Mouse (Mus musculus) kidney, embryonic 14.5 days (tissue): ENCODE results near the gene Cass4. TPM values are rescaled to one million over a fixed set of nuclear protein-coding genes. Genes with fewer than 3 reads are reported as not detected.
A peak's percentile ranks its signal among the peaks of the same experiment; 100 is the strongest.

Experiments
- ATAC-seq: fragments of 200-750 bp; cut with Nextera tagmentation; 2 replicates; pipeline ENCODE4 v1.8.0; 2017; ENCODE audit warnings: moderate number of reproducible peaks, mild to moderate bottlenecking, moderate TSS enrichment, moderate library complexity; ENCODE audit not compliant: low FRiP score, low TSS enrichment
- H3K27ac ChIP-seq: fragments of 300-500 bp; sonication (generic); 2 replicates; pipeline ENCODE4 v1.5.1; 2014; ENCODE audit warnings: low read depth, mild to moderate bottlenecking, low read length, moderate library complexity, mixed read lengths
- H3K27me3 ChIP-seq: fragments of 300-500 bp; sonication (generic); 2 replicates; pipeline ENCODE4 v1.6.1; 2014; ENCODE audit warnings: mild to moderate bottlenecking, low read length; ENCODE audit not compliant: control insufficient read depth, insufficient read depth
- H3K36me3 ChIP-seq: fragments of 300-500 bp; sonication (generic); 2 replicates; pipeline ENCODE4 v1.6.1; 2014; ENCODE audit warnings: low read length, mixed read lengths; ENCODE audit not compliant: control insufficient read depth, insufficient read depth
- H3K4me1 ChIP-seq: fragments of 300-500 bp; sonication (generic); 2 replicates; pipeline ENCODE4 v1.6.1; 2014; ENCODE audit warnings: low read length, mixed read lengths; ENCODE audit not compliant: control insufficient read depth, insufficient read depth
- H3K4me2 ChIP-seq: fragments of 300-500 bp; sonication (generic); replicated peaks from 2 replicates; pipeline ENCODE4 v1.6.1; 2014; ENCODE audit warnings: low read depth, mild to moderate bottlenecking, low read length
- H3K4me3 ChIP-seq: fragments of 300-500 bp; sonication (generic); 2 replicates; pipeline ENCODE4 v1.5.1; 2014; ENCODE audit warnings: mild to moderate bottlenecking, low read length
- H3K9ac ChIP-seq: fragments of 300-500 bp; sonication (generic); 2 replicates; pipeline ENCODE4 v1.6.1; 2014; ENCODE audit warnings: low read depth, mild to moderate bottlenecking, low read length, moderate library complexity
- H3K9me3 ChIP-seq: fragments of 300-500 bp; sonication (generic); 2 replicates; pipeline ENCODE4 v1.6.1; 2016; ENCODE audit warnings: low read length; ENCODE audit not compliant: control insufficient read depth
- WGBS: fragments of 180-500 bp; shearing (Covaris S2); extraction: QIAGEN DNeasy Blood & Tissue Kit; methylation state at CpG from one replicate; pipeline ENCODE4 v1.1.7; 2014; 5-methylcytosine and 5-hydroxymethylcytosine counted together
- polyA plus RNA-seq: library from polyadenylated mRNA; unstranded; fragments of >200 nt; fragmentation: Nextera tagmentation; extraction: Ambion mirVana; gene quantifications from 2 replicates; pipeline ENCODE4 v1.2.1, GENCODE M21; 2014

The Cass4 gene
- polyA plus RNA-seq, 1 experiment from 2014 or later = 0.19 TPM

GRCm38 (mm10) chr2:172460647-172461046, 67.1 kb downstream of the Cass4 start:
- Histone ChIP-seq H3K27ac (no peak overlapping the region), H3K4me3 (no peak overlapping the region), H3K9me3 (no peaks in the 10 kb centered on the region), H3K36me3 (peaks cover 32% of the 10 kb centered on the region), H3K9ac (no peak overlapping the region), H3K27me3 (no peaks in the 10 kb centered on the region), H3K4me2 (no peak overlapping the region), H3K4me1 (no peaks in the 10 kb centered on the region)
- no peak for ATAC-seq
- WGBS = 83% methylated on average over 2 of the region's 2 CpGs

GRCm38 (mm10) chr2:172462813-172463212, 69.2 kb downstream of the Cass4 start:
- WGBS = 85% methylated on average over 4 of the region's 4 CpGs
- ATAC-seq = no peak
- H3K4me2 ChIP-seq = no peak overlapping the region

GRCm38 (mm10) chr2:172466427-172467132, 73.0 kb downstream of the Cass4 start:
- 93% methylated on average over 11 of the region's 11 CpGs for WGBS
- Histone ChIP-seq H3K36me3 (peaks cover 61% of the 10 kb centered on the region), H3K4me1 (no peaks in the 10 kb centered on the region), H3K27me3 (no peaks in the 10 kb centered on the region), H3K4me3 (no peak overlapping the region), H3K9me3 (no peaks in the 10 kb centered on the region), H3K4me2 (no peak overlapping the region), H3K9ac (no peak overlapping the region), H3K27ac (no peak overlapping the region)
- no peak for ATAC-seq

More at GRCm38 (mm10) chr2:172462813-172463212, 69.2 kb downstream of the Cass4 start:
- H3K4me3 ChIP-seq = no peak overlapping the region
- H3K36me3 ChIP-seq = peaks cover 45% of the 10 kb centered on the region
- no peaks in the 10 kb centered on the region for H3K9me3 ChIP-seq
- H3K9ac ChIP-seq = no peak overlapping the region
- no peak overlapping the region for H3K27ac ChIP-seq
- H3K27me3 ChIP-seq = no peaks in the 10 kb centered on the region
- H3K4me1 ChIP-seq = no peaks in the 10 kb centered on the region

- 96% methylated on average over 5 of the region's 5 CpGs for WGBS
- Histone ChIP-seq H3K27ac (no peak overlapping the region), H3K4me3 (no peak overlapping the region), H3K36me3 (peaks cover 61% of the 10 kb centered on the region), H3K9me3 (no peaks in the 10 kb centered on the region), H3K27me3 (no peaks in the 10 kb centered on the region), H3K9ac (no peak overlapping the region), H3K4me2 (no peak overlapping the region), H3K4me1 (no peaks in the 10 kb centered on the region)
- no peak for ATAC-seq
Measured at GRCm38 (mm10) chr2:172467206-172467605, 73.6 kb downstream of the Cass4 start.

GRCm38 (mm10) chr2:172468346-172468819, 74.8 kb downstream of the Cass4 start:
- Histone ChIP-seq H3K4me1 (no peaks in the 10 kb centered on the region), H3K36me3 (peaks cover 56% of the 10 kb centered on the region), H3K27ac (no peak overlapping the region), H3K4me2 (no peak overlapping the region), H3K9me3 (no peaks in the 10 kb centered on the region), H3K4me3 (no peak overlapping the region), H3K27me3 (no peaks in the 10 kb centered on the region), H3K9ac (no peak overlapping the region)
- ATAC-seq = no peak
- WGBS = 91% methylated on average over 11 of the region's 11 CpGs

GRCm38 (mm10) chr2:172472318-172472717, 78.7 kb downstream of the Cass4 start, which contains the start of gene Fam209:
TSS of gene Fam209 (plus strand) at chr2:172472520.
- H3K4me1 ChIP-seq = no peaks in the 10 kb centered on the region
- H3K36me3 ChIP-seq = peaks cover 24% of the 10 kb centered on the region
- WGBS = 89% methylated on average over 11 of the region's 11 CpGs
- no peak within 1 kb of the TSS for H3K4me3 ChIP-seq
- H3K27me3 ChIP-seq = no peaks in the 10 kb centered on the region
- ATAC-seq = no peak
- no peak within 1 kb of the TSS for H3K4me2 ChIP-seq
- H3K9ac ChIP-seq = no peak within 1 kb of the TSS
- H3K27ac ChIP-seq = no peak within 1 kb of the TSS
- no peaks in the 10 kb centered on the region for H3K9me3 ChIP-seq

- peaks cover 14% of the 10 kb centered on the region for H3K36me3 ChIP-seq
- 39% methylated on average over 8 of the region's 8 CpGs for WGBS
- H3K4me1 ChIP-seq = no peaks in the 10 kb centered on the region
- ATAC-seq = no peak
- no peak overlapping the region for H3K27ac ChIP-seq
- H3K4me3 ChIP-seq = no peak overlapping the region
- no peaks in the 10 kb centered on the region for H3K27me3 ChIP-seq
- no peak overlapping the region for H3K9ac ChIP-seq
- H3K9me3 ChIP-seq = no peaks in the 10 kb centered on the region
- no peak overlapping the region for H3K4me2 ChIP-seq
Measured at GRCm38 (mm10) chr2:172473591-172473990, 80.0 kb downstream of the Cass4 start.

- Histone ChIP-seq H3K4me1 (no peaks in the 10 kb centered on the region), H3K9me3 (no peaks in the 10 kb centered on the region), H3K9ac (no peak overlapping the region), H3K27me3 (no peaks in the 10 kb centered on the region), H3K36me3 (0 out of 2 replicates have a peak, but pooled peaks cover under 1% of the 10 kb centered on the region), H3K27ac (no peak overlapping the region), H3K4me3 (no peak overlapping the region), H3K4me2 (no peak overlapping the region)
- no peak for ATAC-seq
- WGBS = 40% methylated on average over 6 of the region's 6 CpGs
Measured at GRCm38 (mm10) chr2:172474970-172475369, 81.4 kb downstream of the Cass4 start.

- Histone ChIP-seq H3K9me3 (no peaks in the 10 kb centered on the region), H3K9ac (no peak overlapping the region), H3K4me2 (no peak overlapping the region), H3K4me3 (no peak overlapping the region), H3K36me3 (no peaks in the 10 kb centered on the region), H3K27me3 (no peaks in the 10 kb centered on the region), H3K27ac (no peak overlapping the region), H3K4me1 (no peaks in the 10 kb centered on the region)
- peak; percentile 38; the same call in 1 of the 2 replicates for ATAC-seq
- 21% methylated on average over 10 of the region's 10 CpGs for WGBS
Measured at GRCm38 (mm10) chr2:172476707-172477260, 83.2 kb downstream of the Cass4 start.
